Mouse (Mus musculus) urinary bladder, adult 2 months (tissue): Measurements from ENCODE around the gene Fgfr2. TPM values are rescaled to one million over a fixed set of nuclear protein-coding genes. Genes with fewer than 3 reads are reported as not detected.

Experiments used
- DNase-seq: peaks from one replicate; pipeline ENCODE4 v3.0.0; 2022; ENCODE audit warnings: low spot score
- polyA plus RNA-seq: library from polyadenylated mRNA; depleted of rRNA; stranded (reverse); fragments of >200 nt; gene quantifications from 2 replicates; pipeline ENCODE4 v1.2.3, GENCODE M21; 2012

The Fgfr2 gene
- polyA plus RNA-seq, 1 experiment, result 80.2 TPM

- peak; percentile 41 for DNase-seq
Measured at GRCm38 (mm10) chr7:133041784-133042183, 81.4 kb downstream of the Fgfr2 start.

DNA sequence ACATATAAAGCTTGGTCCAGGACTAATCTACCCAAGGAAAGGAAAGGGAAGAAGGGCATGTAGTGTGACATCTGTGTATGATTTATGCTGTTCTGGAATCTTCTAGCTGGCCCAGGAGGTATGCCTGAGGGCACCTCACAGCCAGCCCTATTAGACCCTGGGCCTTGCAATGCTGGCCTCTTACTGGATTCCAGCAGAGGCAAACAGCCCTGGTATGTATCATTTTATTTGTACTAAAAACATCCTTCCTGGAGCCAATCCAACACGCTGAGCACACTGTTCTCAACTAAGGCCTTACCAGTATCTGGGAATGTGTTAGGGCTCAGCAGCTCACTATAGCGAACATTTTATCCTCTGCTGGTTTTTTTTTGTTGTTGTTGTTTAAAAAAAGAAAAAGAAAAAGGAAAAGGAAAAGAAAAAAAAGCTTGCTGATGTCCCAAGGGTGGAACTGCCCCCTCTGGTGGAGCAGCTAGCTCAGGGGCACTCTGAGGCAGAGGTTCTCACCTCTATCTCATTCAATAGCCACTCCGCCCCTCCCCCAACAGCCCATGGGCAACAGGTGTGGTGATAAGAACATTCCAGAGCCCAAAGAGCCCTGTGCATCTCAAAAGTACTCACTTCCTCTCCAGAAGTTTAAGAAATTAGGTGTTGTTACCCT is 82.3 kb downstream of the Fgfr2 start:
- no peak for DNase-seq

- no peak for DNase-seq
Measured at GRCm38 (mm10) chr7:133039556-133040255, 83.4 kb downstream of the Fgfr2 start.

GRCm38 (mm10) chr7:133037618-133038017 is 85.5 kb downstream of the Fgfr2 start:
- no peak for DNase-seq

DNA sequence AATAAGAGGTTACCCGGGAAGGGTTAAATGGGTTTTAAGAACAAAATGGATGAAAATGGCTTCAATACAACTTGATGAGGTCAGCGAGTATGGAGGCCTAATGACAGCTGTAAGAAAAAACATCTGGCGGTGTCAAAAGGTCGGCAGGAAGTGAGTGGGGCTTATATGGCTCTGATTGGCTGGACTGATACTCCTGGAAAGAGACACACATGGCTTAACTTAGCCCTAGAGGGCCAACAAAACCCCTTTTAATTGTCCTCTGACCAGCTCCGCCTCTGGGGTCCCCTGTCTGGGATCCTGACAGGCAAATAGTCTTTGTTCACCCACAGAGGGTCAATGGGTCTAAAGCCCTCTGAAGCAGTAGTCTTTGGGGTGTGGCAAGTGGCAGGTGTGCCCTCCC is 85.9 kb downstream of the Fgfr2 start:
- no peak for DNase-seq

DNA sequence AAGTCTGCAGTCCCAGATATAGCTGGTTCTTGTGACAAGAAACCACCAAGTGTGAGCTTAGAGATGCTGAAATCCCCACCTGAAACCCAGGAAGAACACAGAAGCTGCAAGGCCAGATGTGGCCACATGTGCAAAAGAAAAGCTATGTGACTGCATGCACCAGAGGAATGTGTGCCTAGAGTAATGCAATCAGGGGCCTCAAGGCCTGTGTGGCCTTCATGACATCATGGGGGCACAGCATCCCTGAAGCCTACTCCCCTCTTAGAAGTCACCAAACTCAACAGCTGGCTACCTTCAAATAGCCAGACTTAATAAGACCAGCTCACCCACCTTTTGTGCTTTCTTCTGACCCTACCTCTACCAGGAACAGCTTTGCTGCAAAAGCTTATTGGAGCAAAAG is 87.2 kb downstream of the Fgfr2 start:
- DNase-seq, result no peak

DNA sequence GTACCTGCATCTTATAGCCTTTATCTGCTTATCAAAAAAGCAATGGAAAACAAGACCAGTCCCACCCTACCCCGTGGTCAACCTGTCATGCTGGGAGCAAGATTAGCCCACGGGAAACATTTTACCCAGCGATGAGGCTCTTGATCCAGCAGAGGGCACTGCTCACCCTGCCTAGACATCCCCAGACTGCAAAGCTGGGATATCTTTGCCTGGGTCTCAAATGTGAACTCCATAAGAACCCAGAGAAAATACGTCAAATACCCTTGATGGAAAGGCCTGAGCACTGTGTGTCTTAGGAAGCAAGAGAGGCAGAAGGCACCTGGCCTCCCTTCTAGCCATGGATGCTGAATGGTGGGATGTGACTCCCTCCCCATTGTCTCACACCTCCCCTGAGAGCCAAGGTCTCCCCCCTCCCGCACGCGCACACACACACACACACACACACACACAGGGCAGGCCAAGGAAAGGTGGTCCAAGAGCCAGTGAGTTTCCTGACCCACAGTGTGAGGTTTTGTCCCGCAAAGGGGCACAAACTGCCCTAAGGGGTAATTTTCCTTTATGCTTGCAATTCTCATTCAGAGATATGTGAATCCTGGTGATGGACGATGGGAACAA is 90.5 kb downstream of the Fgfr2 start:
- DNase-seq, result no peak

- DNase-seq, result no peak
Measured at GRCm38 (mm10) chr7:133029496-133030047, 93.6 kb downstream of the Fgfr2 start.

DNA sequence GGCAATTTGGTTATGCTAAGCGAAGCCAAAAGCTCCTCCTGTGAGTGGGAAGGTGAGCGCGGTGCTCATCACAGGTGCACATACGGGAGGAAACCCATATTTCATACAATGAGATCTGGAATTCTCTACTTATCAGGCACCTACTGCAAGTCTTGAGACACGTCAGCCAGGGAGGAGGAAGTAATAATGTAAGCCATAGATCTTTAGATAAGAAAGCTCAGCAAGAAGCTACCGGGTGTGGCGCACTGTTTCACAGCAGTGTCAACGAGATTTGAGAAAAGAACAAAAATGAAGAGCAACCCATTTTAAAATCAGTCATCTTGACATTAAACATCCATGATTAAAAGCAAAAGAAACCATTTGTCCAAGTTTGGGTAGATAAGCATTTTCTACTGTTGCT is 94.1 kb downstream of the Fgfr2 start:
- no peak for DNase-seq

- no peak for DNase-seq
Measured at GRCm38 (mm10) chr7:133027930-133028329, 95.2 kb downstream of the Fgfr2 start.

DNA sequence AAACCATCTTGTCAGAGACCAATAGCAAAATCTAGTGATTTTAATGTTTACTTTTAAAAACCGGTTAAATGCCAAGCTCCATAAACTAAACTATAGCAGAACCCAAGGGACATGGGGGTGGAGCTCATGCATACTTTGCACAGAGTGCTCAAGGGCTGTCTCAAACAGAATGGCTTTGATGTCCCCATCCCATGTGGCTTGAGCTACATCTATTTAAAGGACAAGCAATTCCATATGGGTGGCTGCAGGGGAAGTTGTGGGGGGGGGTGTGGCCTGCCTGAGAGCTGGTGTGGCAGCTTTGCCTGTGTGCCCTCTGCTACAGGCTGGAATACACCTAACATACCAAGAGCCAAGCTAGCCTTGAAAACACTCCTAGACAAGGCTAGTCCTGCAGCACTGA is 98.5 kb downstream of the Fgfr2 start:
- DNase-seq, result no peak

DNA sequence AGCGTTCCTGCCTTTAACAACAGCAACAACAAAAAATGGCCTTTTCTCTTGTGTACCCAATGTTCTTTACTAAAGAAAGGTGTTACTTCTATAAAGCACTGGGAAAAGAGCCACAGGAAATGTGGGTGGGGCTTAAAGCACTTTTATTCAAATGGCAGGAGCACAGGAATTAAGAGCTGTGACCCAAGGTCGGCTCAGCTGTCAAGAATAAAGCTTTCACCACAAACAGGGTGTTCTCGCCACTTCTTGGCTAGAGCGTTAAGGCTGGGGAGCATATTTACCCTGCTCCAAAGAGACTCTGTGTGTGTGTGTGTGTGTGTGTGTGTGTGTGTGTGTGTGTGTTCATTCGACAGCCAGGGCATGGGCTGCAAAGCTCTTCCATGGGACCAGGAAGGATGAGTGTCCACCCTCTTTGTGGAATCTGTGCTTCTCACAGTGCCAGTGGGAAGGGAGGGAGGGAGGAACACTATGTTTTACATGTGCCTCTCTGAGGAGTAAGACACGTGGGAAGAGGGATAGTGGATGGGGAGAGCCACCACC is 103.6 kb downstream of the Fgfr2 start:
- no peak for DNase-seq

DNA sequence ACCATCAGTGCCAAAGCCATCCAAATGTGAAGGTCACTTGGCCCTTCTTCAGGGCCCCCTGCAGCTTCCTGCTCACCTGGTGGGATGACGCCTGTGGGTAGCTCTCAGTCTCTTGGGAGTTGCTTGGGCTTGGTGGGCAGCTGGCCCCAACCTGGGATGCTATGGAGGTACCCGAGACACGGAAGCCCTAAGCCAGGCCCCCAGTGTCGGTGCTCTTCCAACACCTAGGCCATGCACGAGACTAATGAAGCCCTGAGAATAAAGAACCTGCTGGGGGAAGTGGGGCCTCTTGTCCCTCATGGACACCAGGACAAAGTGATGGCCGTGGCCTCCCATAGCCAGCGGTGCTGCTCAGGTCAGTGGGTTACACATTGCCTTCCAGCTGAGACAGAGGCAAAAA is 104.2 kb downstream of the Fgfr2 start:
- DNase-seq, result no peak

GRCm38 (mm10) chr7:133015416-133016070 is 107.6 kb downstream of the Fgfr2 start:
- DNase-seq, result no peak

DNA sequence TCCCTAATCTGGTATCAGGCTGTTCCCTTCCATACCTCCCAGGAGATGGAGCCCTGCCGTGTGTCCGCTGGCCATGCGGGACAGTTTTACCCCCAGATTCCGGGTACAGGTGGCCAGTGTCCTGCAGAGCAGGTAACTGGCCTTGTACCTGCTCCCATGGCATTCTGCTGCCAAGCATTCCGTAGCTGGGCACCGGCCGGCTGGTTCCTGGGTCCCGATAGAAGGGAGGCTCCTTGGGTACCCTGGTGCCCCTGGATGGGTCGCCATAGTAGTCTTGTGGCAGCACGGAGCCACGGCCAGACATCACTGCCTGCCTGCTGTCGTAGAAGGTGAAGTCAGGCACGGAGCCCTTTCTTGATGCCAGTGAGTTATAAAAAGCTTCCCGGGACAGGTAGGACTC is 108.5 kb downstream of the Fgfr2 start:
- no peak for DNase-seq

- no peak for DNase-seq
Measured at GRCm38 (mm10) chr7:133013923-133014322, 109.2 kb downstream of the Fgfr2 start.

- DNase-seq, result no peak
Measured at GRCm38 (mm10) chr7:133012637-133013366, 110.3 kb downstream of the Fgfr2 start.

DNA sequence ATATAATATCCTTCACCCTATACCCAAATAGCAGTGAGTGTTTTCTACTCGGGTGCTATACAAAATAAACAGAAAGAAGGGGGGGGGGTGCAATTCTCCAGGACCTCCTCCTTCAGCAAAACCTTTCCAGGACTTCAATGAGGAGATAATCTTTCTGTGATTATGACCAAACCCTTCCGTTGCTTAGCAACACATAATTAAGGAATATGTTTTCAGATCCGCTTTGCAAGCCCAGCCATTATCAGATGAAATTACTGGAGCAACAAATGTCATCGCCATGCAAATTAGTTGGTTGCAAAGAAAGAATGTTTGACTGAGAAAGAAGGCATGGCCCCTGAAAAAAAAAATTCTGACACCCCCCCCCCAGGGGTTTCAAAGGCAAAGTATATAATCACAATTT is 111.5 kb downstream of the Fgfr2 start:
- DNase-seq, result no peak

- DNase-seq, result no peak
Measured at GRCm38 (mm10) chr7:133011191-133011590, 112.0 kb downstream of the Fgfr2 start.

DNA sequence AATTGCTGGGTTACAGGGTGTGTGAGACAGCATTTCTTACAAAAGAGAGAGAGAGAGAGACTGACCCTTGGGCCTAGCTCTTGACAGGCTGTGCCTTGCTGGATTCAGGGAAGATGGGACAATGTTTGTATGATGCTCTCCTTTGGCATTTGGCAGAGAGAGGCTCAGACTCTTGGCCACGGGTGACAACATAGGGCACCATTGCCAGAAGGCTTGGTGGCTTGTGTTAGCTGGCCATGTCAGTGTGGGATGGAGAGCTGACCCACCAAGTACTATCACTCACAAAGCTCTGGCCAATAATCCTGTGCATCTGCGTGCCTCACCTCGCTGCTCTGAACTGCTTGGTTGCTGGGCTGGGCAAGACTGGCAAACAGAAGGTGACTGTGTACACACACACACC is 112.7 kb downstream of the Fgfr2 start:
- DNase-seq, result no peak

GRCm38 (mm10) chr7:133009676-133010075 is 113.5 kb downstream of the Fgfr2 start:
- DNase-seq, result no peak
